Mouse (Mus musculus) MEL (cell line): ENCODE data around the gene Erc1.

ENCODE experiments used
- CTCF ChIP-seq, 3 experiments: IDR thresholded peaks in 2 of 3; conservative IDR thresholded peaks in 1 of 3; 2 replicates each; pipeline ENCODE4 v1.5.1; 2011 to 2012; ENCODE audit warnings: low read length in 3 of 3, low read depth in 2 of 3, mild to moderate bottlenecking in 2 of 3, improper control_type of control experiment in 1 of 3, inconsistent platforms in 1 of 3, mixed read lengths in 1 of 3, moderate library complexity in 1 of 3; ENCODE audit not compliant: control insufficient read depth in 1 of 3, insufficient read depth in 1 of 3, poor library complexity in 1 of 3, severe bottlenecking in 1 of 3
- EP300 ChIP-seq, 2 experiments: IDR thresholded peaks; 2 replicates each; pipeline ENCODE4 v1.6.1; 2011; ENCODE audit warnings: improper control_type of control experiment in 2 of 2, low read length in 2 of 2, low read depth in 1 of 2, mild to moderate bottlenecking in 1 of 2
- ETS1 ChIP-seq: IDR thresholded peaks from 2 replicates; pipeline ENCODE4 v1.6.1; 2012; ENCODE audit warnings: low read depth, mild to moderate bottlenecking, inconsistent platforms, low read length, improper control_type of control experiment, moderate library complexity
- JUND ChIP-seq: IDR thresholded peaks from 2 replicates; pipeline ENCODE4 v1.6.1; 2011; ENCODE audit warnings: low read depth, mild to moderate bottlenecking, improper control_type of control experiment, low read length
- POLR2A ChIP-seq, 2 experiments: IDR thresholded peaks; 2 replicates each; pipeline ENCODE4 v1.6.1; 2011 to 2012; ENCODE audit warnings: low read length in 2 of 2, mild to moderate bottlenecking in 2 of 2, control low read depth in 1 of 2, improper control_type of control experiment in 1 of 2, low read depth in 1 of 2, moderate library complexity in 1 of 2; ENCODE audit not compliant: control insufficient read depth in 1 of 2, insufficient read depth in 1 of 2, poor library complexity in 1 of 2
- POLR2AphosphoS2 ChIP-seq: IDR thresholded peaks from 2 replicates; pipeline ENCODE4 v1.6.1; 2011; ENCODE audit warnings: low read length, improper control_type of control experiment
- POLR2AphosphoS5 ChIP-seq: IDR thresholded peaks from 2 replicates; pipeline ENCODE4 v1.6.1; 2012; ENCODE audit warnings: low read depth, borderline replicate concordance, mild to moderate bottlenecking, inconsistent platforms, low read length, moderate library complexity, mixed read lengths
- RAD21 ChIP-seq: IDR thresholded peaks from 2 replicates; pipeline ENCODE4 v1.6.1; 2011; ENCODE audit warnings: mild to moderate bottlenecking, low read depth, low read length, improper control_type of control experiment
- SMC3 ChIP-seq: IDR thresholded peaks from 2 replicates; pipeline ENCODE4 v1.6.1; 2011; ENCODE audit warnings: low read depth, low read length, improper control_type of control experiment
- UBTF ChIP-seq: IDR thresholded peaks from 2 replicates; pipeline ENCODE4 v1.6.1; 2012; ENCODE audit warnings: low read depth, mild to moderate bottlenecking, inconsistent platforms, low read length, improper control_type of control experiment, moderate library complexity, borderline replicate concordance; ENCODE audit not compliant: insufficient read depth

- TF ChIP-seq CTCF (IDR thresholded peaks at IDR 0.05 in 2 of 3, conservative IDR thresholded peaks at IDR 0.05 in 1 of 3; ENCODE audit: control insufficient read depth in 1 of 3, insufficient read depth in 1 of 3, low read depth in 2 of 3, low read length in 3 of 3, poor library complexity in 1 of 3, severe bottlenecking in 1 of 3) = no peak
- no peak for TF ChIP-seq POLR2A (IDR thresholded peaks at IDR 0.05; ENCODE audit: control insufficient read depth in 1 of 2, insufficient read depth in 1 of 2, low read depth in 1 of 2, low read length in 2 of 2, poor library complexity in 1 of 2)
- TF ChIP-seq POLR2AphosphoS5 = no peak
- no peak for TF ChIP-seq UBTF
- no peak for TF ChIP-seq EP300 (IDR thresholded peaks at IDR 0.05; ENCODE audit: low read depth in 1 of 2, low read length in 2 of 2)
- no peak for TF ChIP-seq JUND
- TF ChIP-seq SMC3 = no peak
- no peak for TF ChIP-seq POLR2AphosphoS2
- no peak for TF ChIP-seq ETS1
- TF ChIP-seq RAD21 = no peak
These were observed 32.5 kb downstream of the Erc1 start for GRCm38 (mm10) chr6:119815426-119815825.
